Mouse (Mus musculus) kidney, embryonic 16.5 days (tissue): Measurements from ENCODE around the gene Mapk3. TPM values are rescaled to one million over a fixed set of nuclear protein-coding genes. Genes with fewer than 3 reads are reported as not detected.

Source experiments
- ATAC-seq: fragments of 200-750 bp; cut with Nextera tagmentation; 2 replicates; pipeline ENCODE4 v1.8.0; 2017; ENCODE audit warnings: moderate TSS enrichment; ENCODE audit not compliant: low FRiP score, low TSS enrichment
- H3K27ac ChIP-seq: fragments of 300-500 bp; sonication (generic); 2 replicates; pipeline ENCODE4 v1.5.1; 2014; ENCODE audit warnings: low read length
- H3K27me3 ChIP-seq: fragments of 300-500 bp; sonication (generic); 2 replicates; pipeline ENCODE4 v1.6.1; 2014; ENCODE audit warnings: low read length, control low read depth, mixed read lengths; ENCODE audit not compliant: insufficient read depth
- H3K36me3 ChIP-seq: fragments of 300-500 bp; sonication (generic); 2 replicates; pipeline ENCODE4 v1.6.1; 2014; ENCODE audit warnings: low read length, control low read depth, mixed read lengths; ENCODE audit not compliant: insufficient read depth
- H3K4me1 ChIP-seq: fragments of 300-500 bp; sonication (generic); 2 replicates; pipeline ENCODE4 v1.6.1; 2014; ENCODE audit warnings: low read length, control low read depth, mixed read lengths; ENCODE audit not compliant: insufficient read depth
- H3K4me2 ChIP-seq: fragments of 300-500 bp; sonication (generic); replicated peaks from 2 replicates; pipeline ENCODE4 v1.6.1; 2014; ENCODE audit warnings: low read depth, low read length
- H3K4me3 ChIP-seq: fragments of 300-500 bp; sonication (generic); 2 replicates; pipeline ENCODE4 v1.5.1; 2014; ENCODE audit warnings: mild to moderate bottlenecking, low read length
- H3K9ac ChIP-seq: fragments of 300-500 bp; sonication (generic); replicated peaks from 2 replicates; pipeline ENCODE4 v1.6.1; 2014; ENCODE audit warnings: low read length
- H3K9me3 ChIP-seq: fragments of 300-500 bp; sonication (generic); 2 replicates; pipeline ENCODE4 v1.6.1; 2016; ENCODE audit warnings: low read length, control low read depth
- WGBS: fragments of 180-500 bp; shearing (Covaris S2); extraction: QIAGEN DNeasy Blood & Tissue Kit; methylation state at CpG from one replicate; pipeline ENCODE4 v1.1.7; 2014; 5-methylcytosine and 5-hydroxymethylcytosine counted together
- polyA plus RNA-seq: library from polyadenylated mRNA; unstranded; fragments of >200 nt; fragmentation: Nextera tagmentation; extraction: Ambion mirVana; gene quantifications from 2 replicates; pipeline ENCODE4 v1.2.1, GENCODE M21; 2015

Gene Mapk3
- polyA plus RNA-seq, 1 experiment from 2014 or later, result 79.5 TPM

DNA sequence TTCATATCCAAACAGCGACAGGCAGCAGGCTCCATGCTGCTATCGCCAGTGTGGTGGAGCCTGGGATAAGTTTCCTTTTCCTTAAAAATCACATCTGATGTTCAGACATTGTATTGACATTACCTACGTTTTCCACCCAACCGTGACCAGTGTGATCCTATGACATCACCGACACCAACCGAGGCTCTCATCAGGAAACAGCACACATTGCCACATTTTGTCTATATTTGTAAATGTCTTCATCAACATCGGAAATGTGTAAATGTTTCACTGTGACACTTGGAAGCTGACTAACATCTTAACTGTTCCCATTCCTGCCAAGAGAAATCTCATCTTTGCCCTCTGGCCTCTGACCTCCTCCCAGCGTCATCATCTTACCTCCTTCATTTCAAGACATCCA, 23.3 kb upstream of the Mapk3 start:
- WGBS, result 75% methylated on average over 8 of the region's 8 CpGs
- no peak for ATAC-seq
- Histone ChIP-seq H3K36me3 (no peaks in the 10 kb centered on the region), H3K4me3 (no peak overlapping the region), H3K27me3 (no peaks in the 10 kb centered on the region), H3K4me2 (no peak overlapping the region), H3K27ac (no peak overlapping the region), H3K9me3 (no peaks in the 10 kb centered on the region), H3K9ac (no peak overlapping the region), H3K4me1 (no peaks in the 10 kb centered on the region)

DNA sequence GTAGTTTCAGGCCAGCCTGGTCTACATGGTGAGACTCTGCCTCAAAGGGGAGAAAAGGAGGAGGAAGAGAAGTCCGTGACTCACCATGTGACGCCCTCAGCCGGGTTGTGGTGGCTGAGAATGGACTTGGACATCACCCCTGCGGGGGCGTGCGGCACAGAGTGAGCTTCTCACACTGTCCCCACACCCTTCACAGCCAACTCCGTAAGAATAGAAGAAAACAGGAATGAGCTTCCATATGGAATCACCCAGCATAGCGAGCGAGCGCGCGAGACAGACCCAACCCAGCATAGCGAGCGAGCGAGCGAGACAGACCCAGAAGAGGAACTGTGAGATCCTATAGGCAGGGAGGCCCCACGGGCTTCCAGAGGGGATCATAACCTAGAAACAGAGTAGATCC, 19.9 kb upstream of the Mapk3 start:
- H3K36me3 ChIP-seq, result no peaks in the 10 kb centered on the region
- H3K9me3 ChIP-seq, result no peaks in the 10 kb centered on the region
- 81% methylated on average over 17 of the region's 17 CpGs for WGBS
- no peak overlapping the region for H3K4me3 ChIP-seq
- no peak for ATAC-seq
- H3K4me1 ChIP-seq, result no peaks in the 10 kb centered on the region
- no peak overlapping the region for H3K9ac ChIP-seq
- H3K27me3 ChIP-seq, result no peaks in the 10 kb centered on the region
- H3K4me2 ChIP-seq, result no peak overlapping the region
- H3K27ac ChIP-seq, result no peak overlapping the region

DNA sequence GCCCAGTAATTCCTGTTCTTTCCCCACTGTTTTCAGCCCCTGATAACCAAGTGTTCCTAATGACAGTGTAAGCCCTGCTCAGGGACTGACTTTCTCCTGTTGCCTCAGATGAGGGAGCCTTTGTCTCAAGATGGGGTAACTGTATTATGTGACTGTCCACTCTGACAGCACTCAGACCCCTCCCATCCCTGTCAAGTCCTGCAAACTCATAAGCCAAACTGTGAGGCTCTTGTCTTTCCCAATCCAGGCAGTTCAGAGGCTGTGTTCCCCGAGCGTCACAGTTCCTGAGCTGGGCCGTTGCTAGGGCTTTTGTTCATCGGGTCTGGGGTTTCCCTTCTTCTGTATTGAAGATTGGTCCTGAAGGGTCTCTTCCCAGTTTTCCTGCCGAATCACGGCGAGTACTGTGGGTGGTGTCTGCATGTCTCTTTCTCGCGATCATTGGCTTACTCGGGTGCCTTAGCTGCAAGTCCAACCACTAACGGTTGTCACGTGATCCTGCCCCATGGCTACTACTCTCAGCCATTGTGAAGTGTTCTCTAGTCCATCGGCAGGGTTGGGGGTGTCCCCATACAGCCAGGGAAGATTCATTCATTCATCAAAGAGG, 19.2 kb upstream of the Mapk3 start:
- Histone ChIP-seq H3K27me3 (no peaks in the 10 kb centered on the region), H3K4me3 (no peak overlapping the region), H3K36me3 (no peaks in the 10 kb centered on the region), H3K4me1 (no peaks in the 10 kb centered on the region), H3K27ac (no peak overlapping the region), H3K9me3 (no peaks in the 10 kb centered on the region), H3K9ac (no peak overlapping the region), H3K4me2 (no peak overlapping the region)
- ATAC-seq, result no peak
- WGBS, result 82% methylated on average over 13 of the region's 13 CpGs

DNA sequence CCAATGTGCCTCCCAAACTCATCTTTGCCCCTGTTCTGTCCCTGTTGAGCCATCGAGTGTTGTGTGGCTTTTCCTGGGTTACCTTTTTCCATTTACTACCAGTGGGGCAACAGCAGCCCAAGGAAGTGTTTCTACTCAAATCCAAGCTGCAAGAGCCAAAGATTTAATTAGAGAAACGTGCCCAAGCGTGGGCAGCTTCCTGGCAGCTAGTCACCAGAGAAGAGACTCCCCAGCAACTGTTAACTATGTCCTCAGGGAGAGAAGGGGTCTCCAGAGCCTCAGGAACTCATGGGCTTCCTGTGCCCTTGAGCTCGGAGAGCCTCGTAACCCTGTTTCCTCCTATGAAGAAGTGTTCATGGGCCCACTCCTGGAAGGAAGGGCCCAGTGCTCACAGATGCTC, 18.4 kb upstream of the Mapk3 start:
- 61% methylated on average over 5 of the region's 5 CpGs for WGBS
- no peak overlapping the region for H3K4me2 ChIP-seq

DNA sequence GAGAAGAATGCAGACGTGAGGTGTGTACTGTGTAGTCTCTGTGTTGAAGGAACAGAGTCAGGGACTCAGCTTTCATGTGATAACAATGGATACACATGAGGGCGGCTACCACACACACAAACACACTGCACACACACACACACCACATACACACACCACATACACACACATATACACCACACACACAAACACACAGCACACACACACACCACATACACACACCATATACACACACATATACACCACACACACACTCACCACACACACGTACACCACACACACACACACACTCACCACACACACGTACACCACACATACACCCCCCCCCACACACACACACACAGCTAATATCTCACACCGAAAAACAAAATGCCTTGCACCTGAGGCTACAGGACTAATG, 17.9 kb upstream of the Mapk3 start:
- H3K36me3 ChIP-seq, result no peaks in the 10 kb centered on the region
- H3K27me3 ChIP-seq, result no peaks in the 10 kb centered on the region
- no peaks in the 10 kb centered on the region for H3K9me3 ChIP-seq
- no peak overlapping the region for H3K9ac ChIP-seq
- H3K4me2 ChIP-seq, result no peak overlapping the region
- WGBS, result 91% methylated on average over 5 of the region's 5 CpGs
- no peak overlapping the region for H3K27ac ChIP-seq
- no peaks in the 10 kb centered on the region for H3K4me1 ChIP-seq
- no peak for ATAC-seq
- H3K4me3 ChIP-seq, result no peak overlapping the region

More for the DNA sequence above, 18.4 kb upstream of the Mapk3 start:
- Histone ChIP-seq H3K36me3 (no peaks in the 10 kb centered on the region), H3K27me3 (no peaks in the 10 kb centered on the region), H3K4me3 (no peak overlapping the region), H3K9ac (no peak overlapping the region), H3K4me1 (no peaks in the 10 kb centered on the region), H3K9me3 (no peaks in the 10 kb centered on the region), H3K27ac (no peak overlapping the region)
- no peak for ATAC-seq

DNA sequence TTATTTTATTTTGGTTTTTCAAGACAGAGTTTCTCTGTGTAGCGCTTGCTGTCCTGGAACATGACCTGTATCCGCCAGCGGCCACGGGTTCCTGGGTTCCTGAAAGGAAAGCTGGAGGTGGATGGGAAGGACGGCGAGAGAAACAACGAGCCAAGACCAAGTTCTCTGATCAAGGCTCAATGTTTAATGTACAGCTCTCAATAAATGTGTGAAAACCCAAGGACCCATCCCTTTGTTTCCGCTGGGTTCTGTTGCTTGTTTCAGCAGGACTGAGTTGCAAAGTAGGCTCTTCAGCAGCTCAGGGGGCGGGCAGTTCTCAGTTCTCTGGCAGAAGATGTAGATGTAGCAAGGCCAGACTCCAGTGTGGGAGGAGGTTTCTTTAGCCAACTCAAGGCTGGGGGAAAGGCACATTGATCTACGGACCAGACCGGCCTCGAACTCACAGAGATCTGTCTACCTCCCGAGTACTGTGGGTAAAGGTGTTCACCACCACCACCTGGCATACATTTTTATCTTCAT, 17.4 kb upstream of the Mapk3 start:
- no peaks in the 10 kb centered on the region for H3K27me3 ChIP-seq
- no peak overlapping the region for H3K4me3 ChIP-seq
- H3K36me3 ChIP-seq, result no peaks in the 10 kb centered on the region
- ATAC-seq, result no peak
- H3K9me3 ChIP-seq, result no peaks in the 10 kb centered on the region
- 89% methylated on average over 13 of the region's 13 CpGs for WGBS
- H3K9ac ChIP-seq, result no peak overlapping the region
- H3K27ac ChIP-seq, result no peak overlapping the region
- H3K4me1 ChIP-seq, result no peaks in the 10 kb centered on the region
- H3K4me2 ChIP-seq, result no peak overlapping the region

DNA sequence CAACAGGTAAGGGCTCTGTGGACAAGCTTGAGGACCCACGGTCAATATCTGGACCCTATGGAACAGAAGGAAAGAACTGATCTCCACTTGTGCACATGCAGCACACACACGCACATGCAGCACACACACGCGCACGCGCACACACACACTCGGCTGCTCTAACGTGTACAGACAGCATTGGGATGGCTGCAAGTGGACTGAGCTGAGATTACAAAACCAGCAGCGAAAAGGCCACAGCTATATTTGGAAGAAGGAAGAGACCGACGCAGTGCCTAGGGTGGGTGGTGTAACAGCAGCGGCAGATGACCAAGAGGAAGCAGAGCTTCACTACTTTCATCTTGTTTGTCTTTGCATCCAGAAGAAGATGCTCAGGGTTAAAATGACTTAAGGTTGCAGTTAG, 13.3 kb upstream of the Mapk3 start:
- no peak overlapping the region for H3K4me2 ChIP-seq

DNA sequence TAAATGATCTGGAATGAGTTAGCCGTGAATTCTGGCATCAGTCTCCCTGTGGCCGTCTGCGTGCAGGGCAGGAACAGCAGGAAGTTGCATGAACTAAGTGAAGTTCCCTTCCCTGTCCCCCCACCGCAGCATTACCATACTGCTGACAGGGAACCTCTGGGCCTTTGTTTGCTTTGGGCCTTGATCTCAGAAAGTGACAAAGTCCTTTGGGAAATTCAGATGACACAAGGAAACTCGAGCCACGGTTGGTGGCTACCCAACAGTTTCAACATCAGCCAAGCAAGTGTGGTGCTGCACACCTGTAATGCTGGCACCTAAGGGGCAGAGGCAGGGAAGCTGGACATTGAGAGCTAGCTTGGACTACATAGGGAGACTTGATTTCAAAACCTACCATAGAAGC, 12.6 kb upstream of the Mapk3 start:
- Histone ChIP-seq H3K27me3 (no peaks in the 10 kb centered on the region), H3K9ac (no peak overlapping the region), H3K27ac (no peak overlapping the region), H3K4me2 (no peak overlapping the region), H3K4me1 (no peaks in the 10 kb centered on the region), H3K9me3 (no peaks in the 10 kb centered on the region), H3K4me3 (no peak overlapping the region), H3K36me3 (no peaks in the 10 kb centered on the region)
- WGBS, result 21% methylated on average over 6 of the region's 6 CpGs
- ATAC-seq, result no peak

More for the DNA sequence above, 13.3 kb upstream of the Mapk3 start:
- Histone ChIP-seq H3K4me1 (no peaks in the 10 kb centered on the region), H3K36me3 (no peaks in the 10 kb centered on the region), H3K9me3 (no peaks in the 10 kb centered on the region), H3K9ac (no peak overlapping the region), H3K4me3 (no peak overlapping the region), H3K27me3 (no peaks in the 10 kb centered on the region), H3K27ac (no peak overlapping the region)
- no peak for ATAC-seq
- WGBS, result 89% methylated on average over 12 of the region's 12 CpGs

DNA sequence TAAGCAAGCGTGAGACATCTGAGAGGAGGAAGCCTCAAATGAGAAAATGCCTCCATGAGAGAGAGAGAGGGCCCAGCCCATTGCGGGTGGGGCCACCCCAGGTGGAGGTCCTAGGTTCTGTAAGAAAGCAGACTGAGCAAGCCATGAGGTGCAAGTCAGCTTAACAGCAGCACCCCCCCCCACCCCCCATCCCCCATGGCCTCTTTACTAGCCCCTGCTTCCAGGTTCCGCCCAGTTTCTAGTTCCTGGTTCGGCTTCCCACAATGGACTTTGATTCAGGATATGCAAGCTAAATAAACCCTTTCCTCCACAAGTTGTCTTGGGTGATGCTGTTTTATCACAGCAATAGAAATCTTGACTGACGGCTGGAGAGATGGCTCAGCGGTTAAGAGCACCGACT, 10.6 kb upstream of the Mapk3 start:
- H3K9me3 ChIP-seq, result no peaks in the 10 kb centered on the region
- 72% methylated on average over 7 of the region's 7 CpGs for WGBS
- no peaks in the 10 kb centered on the region for H3K27me3 ChIP-seq
- no peak overlapping the region for H3K4me3 ChIP-seq
- no peaks in the 10 kb centered on the region for H3K36me3 ChIP-seq
- no peak overlapping the region for H3K9ac ChIP-seq
- ATAC-seq, result no peak
- no peaks in the 10 kb centered on the region for H3K4me1 ChIP-seq
- no peak overlapping the region for H3K4me2 ChIP-seq
- no peak overlapping the region for H3K27ac ChIP-seq

DNA sequence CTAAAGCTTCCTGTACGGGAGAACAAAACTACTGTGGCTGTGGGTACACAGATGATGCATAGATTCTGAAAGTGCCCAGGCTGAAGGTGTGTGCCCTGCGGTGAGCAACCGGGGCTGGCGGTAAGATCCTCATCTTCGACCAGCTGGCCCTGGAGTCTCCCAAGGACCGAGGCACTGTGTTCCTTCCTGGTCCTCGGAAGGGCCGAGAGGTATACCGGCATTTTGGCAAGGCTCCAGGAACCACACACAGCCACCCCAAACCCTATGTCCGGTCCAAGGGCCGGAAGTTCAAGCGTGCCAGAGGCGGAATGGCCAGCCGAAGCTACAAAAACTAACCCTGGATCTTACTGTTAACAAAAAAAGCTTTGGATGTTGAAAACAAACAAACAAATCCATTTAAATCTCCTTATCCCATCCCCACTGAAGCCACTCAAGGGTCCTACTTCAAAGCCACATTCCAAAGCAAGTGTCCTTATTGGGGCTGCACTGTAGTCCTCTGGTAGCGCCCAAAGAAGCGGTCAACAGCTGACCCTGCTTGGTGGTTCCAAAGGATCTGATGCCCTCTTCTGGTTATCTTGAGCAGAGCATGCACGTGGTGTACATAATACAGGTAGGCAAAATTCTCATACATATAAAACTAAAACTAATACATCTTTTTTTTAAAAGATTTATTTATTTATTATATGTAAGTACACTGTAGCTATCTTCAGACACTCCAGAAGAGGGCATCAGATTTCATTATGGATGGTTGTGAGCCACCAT, 9.6 kb upstream of the Mapk3 start:
- Histone ChIP-seq H3K9me3 (no peaks in the 10 kb centered on the region), H3K4me2 (no peak overlapping the region), H3K27ac (no peak overlapping the region), H3K36me3 (no peaks in the 10 kb centered on the region), H3K9ac (no peak overlapping the region), H3K4me1 (no peaks in the 10 kb centered on the region), H3K27me3 (no peaks in the 10 kb centered on the region), H3K4me3 (no peak overlapping the region)
- whole genome bisulfite sequencing, result 88% methylated on average over 17 of the region's 17 CpGs
- no peak for ATAC-seq
